Mouse (Mus musculus) lung, embryonic 15.5 days (tissue): ENCODE data around the gene Nars2. TPM values are rescaled to one million over a fixed set of nuclear protein-coding genes. Genes with fewer than 3 reads are reported as not detected.

ENCODE experiments used
- ATAC-seq: fragments of 200-750 bp; cut with Nextera tagmentation; 2 replicates; pipeline ENCODE4 v1.8.0; 2017; ENCODE audit warnings: moderate number of reproducible peaks, borderline replicate concordance; ENCODE audit not compliant: low FRiP score, low TSS enrichment; ENCODE audit errors: extremely low read depth
- H3K27ac ChIP-seq: fragments of 300-500 bp; sonication (generic); 2 replicates; pipeline ENCODE4 v1.5.1; 2015; ENCODE audit warnings: moderate library complexity, mild to moderate bottlenecking, inconsistent platforms
- H3K27me3 ChIP-seq: fragments of 300-500 bp; sonication (generic); 2 replicates; pipeline ENCODE4 v1.6.1; 2015; ENCODE audit warnings: inconsistent platforms
- H3K36me3 ChIP-seq: fragments of 300-500 bp; sonication (generic); 2 replicates; pipeline ENCODE4 v1.6.1; 2015; ENCODE audit warnings: inconsistent platforms
- H3K4me1 ChIP-seq: fragments of 300-500 bp; sonication (generic); 2 replicates; pipeline ENCODE4 v1.6.1; 2015; ENCODE audit warnings: inconsistent platforms
- H3K4me2 ChIP-seq: fragments of 300-500 bp; sonication (generic); 2 replicates; pipeline ENCODE4 v1.6.1; 2015; ENCODE audit warnings: inconsistent platforms, mild to moderate bottlenecking, moderate library complexity
- H3K4me3 ChIP-seq: fragments of 300-500 bp; sonication (generic); 2 replicates; pipeline ENCODE4 v1.5.1; 2015; ENCODE audit warnings: mild to moderate bottlenecking, inconsistent platforms
- H3K9ac ChIP-seq: fragments of 300-500 bp; sonication (generic); 2 replicates; pipeline ENCODE4 v1.6.1; 2015; ENCODE audit warnings: inconsistent platforms
- H3K9me3 ChIP-seq: fragments of 300-500 bp; sonication (generic); 2 replicates; pipeline ENCODE4 v1.6.1; 2016; ENCODE audit warnings: inconsistent platforms
- WGBS: fragments of 180-500 bp; shearing (Covaris S2); methylation state at CpG from one replicate; pipeline ENCODE4 v1.1.7; 2015; 5-methylcytosine and 5-hydroxymethylcytosine counted together
- polyA plus RNA-seq: library from polyadenylated mRNA; unstranded; fragments of >200 nt; fragmentation: Nextera tagmentation; extraction: Ambion mirVana; gene quantifications from 2 replicates; pipeline ENCODE4 v1.2.1, GENCODE M21; 2015

Gene Nars2
- polyA plus RNA-seq, 1 experiment from 2014 or later, result 20.0 TPM

- H3K36me3 ChIP-seq, result no peaks in the 10 kb centered on the region
- H3K4me1 ChIP-seq, result no peaks in the 10 kb centered on the region
- 88% methylated on average over 10 of the region's 10 CpGs for WGBS
- no peak overlapping the region for H3K4me2 ChIP-seq
- ATAC-seq, result no peak
- H3K9me3 ChIP-seq, result no peaks in the 10 kb centered on the region
- no peak overlapping the region for H3K4me3 ChIP-seq
- H3K27me3 ChIP-seq, result no peaks in the 10 kb centered on the region
- no peak overlapping the region for H3K27ac ChIP-seq
- H3K9ac ChIP-seq, result no peak overlapping the region
Measured at GRCm38 (mm10) chr7:97029151-97029550, 77.8 kb downstream of the Nars2 start.

- no peaks in the 10 kb centered on the region for H3K27me3 ChIP-seq
- ATAC-seq, result no peak
- no peaks in the 10 kb centered on the region for H3K9me3 ChIP-seq
- no peak overlapping the region for H3K4me3 ChIP-seq
- no peak overlapping the region for H3K27ac ChIP-seq
- no peaks in the 10 kb centered on the region for H3K4me1 ChIP-seq
- H3K9ac ChIP-seq, result no peak overlapping the region
- no peaks in the 10 kb centered on the region for H3K36me3 ChIP-seq
- WGBS, result 65% methylated on average over 2 of the region's 2 CpGs
- no peak overlapping the region for H3K4me2 ChIP-seq
Measured at GRCm38 (mm10) chr7:97032412-97032811, 81.1 kb downstream of the Nars2 start.

- H3K4me3 ChIP-seq, result no peak overlapping the region
- no peak for ATAC-seq
- no peak overlapping the region for H3K4me2 ChIP-seq
- 69% methylated on average over 4 of the region's 4 CpGs for WGBS
- no peaks in the 10 kb centered on the region for H3K4me1 ChIP-seq
- H3K9ac ChIP-seq, result no peak overlapping the region
- no peaks in the 10 kb centered on the region for H3K36me3 ChIP-seq
- H3K27me3 ChIP-seq, result no peaks in the 10 kb centered on the region
- H3K9me3 ChIP-seq, result no peaks in the 10 kb centered on the region
- H3K27ac ChIP-seq, result no peak overlapping the region
Measured at GRCm38 (mm10) chr7:97039641-97040040, 88.3 kb downstream of the Nars2 start.

- Histone ChIP-seq H3K4me3 (no peak overlapping the region), H3K27ac (no peak overlapping the region), H3K9me3 (no peaks in the 10 kb centered on the region), H3K27me3 (no peaks in the 10 kb centered on the region), H3K36me3 (no peaks in the 10 kb centered on the region), H3K4me2 (no peak overlapping the region), H3K4me1 (no peaks in the 10 kb centered on the region), H3K9ac (no peak overlapping the region)
- 86% methylated on average over 6 of the region's 6 CpGs for WGBS
- ATAC-seq, result no peak
Measured at GRCm38 (mm10) chr7:97041868-97042449, 90.7 kb downstream of the Nars2 start.

GRCm38 (mm10) chr7:97042981-97043380 lies 91.7 kb downstream of the Nars2 start:
- Histone ChIP-seq H3K9ac (no peak overlapping the region), H3K27me3 (no peaks in the 10 kb centered on the region), H3K36me3 (no peaks in the 10 kb centered on the region), H3K4me2 (no peak overlapping the region), H3K27ac (no peak overlapping the region), H3K4me1 (no peaks in the 10 kb centered on the region), H3K9me3 (no peaks in the 10 kb centered on the region), H3K4me3 (no peak overlapping the region)
- no peak for ATAC-seq
- WGBS, result 75% methylated on average over 1 of the region's 1 CpGs

GRCm38 (mm10) chr7:97060966-97061365 lies 109.7 kb downstream of the Nars2 start:
- Histone ChIP-seq H3K36me3 (peaks cover 5% of the 10 kb centered on the region; the same call in 1 of the 2 replicates), H3K27ac (no peak overlapping the region), H3K9me3 (no peaks in the 10 kb centered on the region), H3K4me3 (no peak overlapping the region), H3K4me2 (no peak overlapping the region), H3K4me1 (no peaks in the 10 kb centered on the region), H3K9ac (no peak overlapping the region), H3K27me3 (no peaks in the 10 kb centered on the region)
- WGBS, result 75% methylated on average over 2 of the region's 2 CpGs
- no peak for ATAC-seq

- Histone ChIP-seq H3K27ac (no peak overlapping the region), H3K9ac (no peak overlapping the region), H3K4me3 (no peak overlapping the region), H3K27me3 (no peaks in the 10 kb centered on the region), H3K4me1 (0 out of 2 replicates have a peak, but pooled peaks cover 2% of the 10 kb centered on the region), H3K36me3 (no peaks in the 10 kb centered on the region), H3K9me3 (no peaks in the 10 kb centered on the region), H3K4me2 (no peak overlapping the region)
- no peak for ATAC-seq
- 60% methylated on average over 3 of the region's 3 CpGs for WGBS
Measured at GRCm38 (mm10) chr7:97071512-97071911, 120.2 kb downstream of the Nars2 start.

- WGBS, result 44% methylated on average over 5 of the region's 5 CpGs
- Histone ChIP-seq H3K27me3 (no peaks in the 10 kb centered on the region), H3K9ac (no peak overlapping the region), H3K4me3 (no peak overlapping the region), H3K4me2 (no peak overlapping the region), H3K4me1 (0 out of 2 replicates have a peak, but pooled peaks cover 5% of the 10 kb centered on the region), H3K9me3 (no peaks in the 10 kb centered on the region), H3K27ac (no peak overlapping the region), H3K36me3 (no peaks in the 10 kb centered on the region)
- ATAC-seq, result no peak
Measured at GRCm38 (mm10) chr7:97072061-97072460, 120.8 kb downstream of the Nars2 start.

- no peaks in the 10 kb centered on the region for H3K27me3 ChIP-seq
- no peak overlapping the region for H3K27ac ChIP-seq
- H3K9me3 ChIP-seq, result no peaks in the 10 kb centered on the region
- no peak overlapping the region for H3K4me2 ChIP-seq
- H3K4me1 ChIP-seq, result peaks cover 16% of the 10 kb centered on the region
- no peak for ATAC-seq
- no peak overlapping the region for H3K4me3 ChIP-seq
- H3K9ac ChIP-seq, result no peak overlapping the region
- 56% methylated on average over 1 of the region's 1 CpGs for WGBS
- no peaks in the 10 kb centered on the region for H3K36me3 ChIP-seq
Measured at GRCm38 (mm10) chr7:97074974-97075373, 123.7 kb downstream of the Nars2 start.

GRCm38 (mm10) chr7:97076977-97077376 lies 125.7 kb downstream of the Nars2 start:
- no peaks in the 10 kb centered on the region for H3K27me3 ChIP-seq
- no peaks in the 10 kb centered on the region for H3K36me3 ChIP-seq
- no peak overlapping the region for H3K4me3 ChIP-seq
- no peak for ATAC-seq
- H3K4me1 ChIP-seq, result peaks cover 21% of the 10 kb centered on the region
- no peaks in the 10 kb centered on the region for H3K9me3 ChIP-seq
- H3K27ac ChIP-seq, result no peak overlapping the region
- no peak overlapping the region for H3K9ac ChIP-seq
- no peak overlapping the region for H3K4me2 ChIP-seq

- H3K9ac ChIP-seq, result no peak overlapping the region
- H3K4me2 ChIP-seq, result no peak overlapping the region
- no peak for ATAC-seq
- no peak overlapping the region for H3K4me3 ChIP-seq
- H3K9me3 ChIP-seq, result no peaks in the 10 kb centered on the region
- no peak overlapping the region for H3K27ac ChIP-seq
- 47% methylated on average over 4 of the region's 4 CpGs for WGBS
- no peaks in the 10 kb centered on the region for H3K36me3 ChIP-seq
- H3K4me1 ChIP-seq, result peaks cover 30% of the 10 kb centered on the region
- no peaks in the 10 kb centered on the region for H3K27me3 ChIP-seq
Measured at GRCm38 (mm10) chr7:97078685-97079084, 127.4 kb downstream of the Nars2 start.

GRCm38 (mm10) chr7:97079145-97079544 lies 127.8 kb downstream of the Nars2 start:
- Histone ChIP-seq H3K4me1 (peaks cover 33% of the 10 kb centered on the region), H3K4me3 (no peak overlapping the region), H3K27ac (peak overlapping the region; percentile 77), H3K9me3 (no peaks in the 10 kb centered on the region), H3K4me2 (peak overlapping the region; percentile 21; the same call in 1 of the 2 replicates), H3K27me3 (no peaks in the 10 kb centered on the region), H3K9ac (no peak overlapping the region), H3K36me3 (no peaks in the 10 kb centered on the region)
- no peak for ATAC-seq
- WGBS, result 10% methylated on average over 6 of the region's 6 CpGs
